Mouse (Mus musculus) thymus, adult 2 months (tissue): ENCODE results near the gene Zfp330. TPM values are rescaled to one million over a fixed set of nuclear protein-coding genes. Genes with fewer than 3 reads are reported as not detected.

Experiments
- DNase-seq: peaks from one replicate; pipeline ENCODE4 v3.0.0; 2021
- H3K27ac ChIP-seq: fragments of 200-500 bp; 2 replicates; pipeline ENCODE4 v1.5.1; 2012; ENCODE audit warnings: low read length, control low read depth; ENCODE audit not compliant: control insufficient read depth, insufficient read depth
- H3K27me3 ChIP-seq: fragments of 200-500 bp; 2 replicates; pipeline ENCODE4 v1.6.1; 2012; ENCODE audit warnings: mild to moderate bottlenecking, low read length, moderate library complexity, mixed read lengths; ENCODE audit not compliant: control insufficient read depth, insufficient read depth
- H3K36me3 ChIP-seq: fragments of 200-500 bp; 2 replicates; pipeline ENCODE4 v1.6.1; 2012; ENCODE audit warnings: mild to moderate bottlenecking, low read length, moderate library complexity; ENCODE audit not compliant: control insufficient read depth, insufficient read depth
- H3K4me1 ChIP-seq: fragments of 200-500 bp; replicated peaks from 2 replicates; pipeline ENCODE4 v1.6.1; 2012; ENCODE audit warnings: low read length; ENCODE audit not compliant: control insufficient read depth, insufficient read depth
- H3K4me3 ChIP-seq: fragments of 200-500 bp; 2 replicates; pipeline ENCODE4 v1.5.1; 2012; ENCODE audit warnings: mild to moderate bottlenecking, low read length, control low read depth, moderate library complexity; ENCODE audit not compliant: control insufficient read depth, insufficient read depth
- CTCF ChIP-seq: fragments of 200-500 bp; IDR thresholded peaks from 2 replicates; pipeline ENCODE4 v1.5.1; 2012; ENCODE audit warnings: mild to moderate bottlenecking, control low read depth, low read length, moderate library complexity, borderline replicate concordance; ENCODE audit not compliant: control insufficient read depth, poor library complexity, insufficient read depth; ENCODE audit errors: extremely low read depth
- POLR2A ChIP-seq: fragments of 200-500 bp; IDR thresholded peaks from 2 replicates; pipeline ENCODE4 v1.6.1; 2012; ENCODE audit warnings: mild to moderate bottlenecking, low read length, control low read depth, moderate library complexity; ENCODE audit not compliant: control insufficient read depth, poor library complexity, insufficient read depth; ENCODE audit errors: extremely low read depth
- WGBS: fragments of 180-500 bp; shearing (Covaris S2); methylation state at CpG from one replicate; pipeline ENCODE4 v1.1.7; 2018; 5-methylcytosine and 5-hydroxymethylcytosine counted together
- polyA plus RNA-seq: library from polyadenylated mRNA; depleted of rRNA; stranded (reverse); fragments of >200 nt; gene quantifications from 2 replicates; pipeline ENCODE4 v1.2.3, GENCODE M21; 2012; rRNA removed

Zfp330 gene
- 23.0 and 30.6 TPM in 2 replicates for polyA plus RNA-seq

GRCm38 (mm10) chr8:82774093-82774422, at the start of gene Zfp330:
Gene Zfp330 (minus strand): TSS chr8:82774160.
- peak; percentile 95 for DNase-seq
- under 1% methylated on average over 16 of the region's 16 CpGs for WGBS

DNA sequence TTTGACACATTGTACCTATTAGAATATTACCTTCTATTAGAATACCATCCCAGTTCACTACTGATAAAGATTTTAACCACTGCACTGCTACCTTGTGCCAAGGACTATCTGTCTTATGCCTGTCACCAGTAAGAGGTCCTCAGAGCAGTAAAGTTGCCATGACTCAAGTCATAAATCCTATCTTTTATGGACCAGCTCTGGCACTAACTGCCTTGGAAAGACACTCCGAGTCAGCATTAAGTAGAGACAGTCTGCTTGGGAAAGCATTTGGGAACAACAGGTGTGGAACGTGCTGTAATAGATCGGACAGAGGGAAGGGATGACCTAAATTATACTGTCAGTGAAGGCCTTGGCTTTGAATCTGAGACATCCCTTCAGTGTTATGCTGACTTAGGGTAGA, 4.0 kb upstream of the Zfp330 start:
- Histone ChIP-seq H3K27me3 (no peaks in the 10 kb centered on the region), H3K36me3 (no peaks in the 10 kb centered on the region), H3K4me1 (peaks cover 2% of the 10 kb centered on the region), H3K4me3 (no peak overlapping the region), H3K27ac (no peak overlapping the region)
- WGBS = 86% methylated on average over 3 of the region's 3 CpGs
- TF ChIP-seq CTCF (no peak), POLR2A (no peak)
- no peak for DNase-seq

More at GRCm38 (mm10) chr8:82774093-82774422, at the start of gene Zfp330:
- TF ChIP-seq CTCF (peak; percentile 64; the same call in 1 of the 2 replicates), POLR2A (peak; percentile 95)
- H3K4me3 ChIP-seq = peak within 1 kb of the TSS; percentile 75
- no peaks in the 10 kb centered on the region for H3K27me3 ChIP-seq
- H3K4me1 ChIP-seq = peaks cover 2% of the 10 kb centered on the region
- peak within 1 kb of the TSS; percentile 65 for H3K27ac ChIP-seq
- H3K36me3 ChIP-seq = peaks cover 25% of the 10 kb centered on the region

GRCm38 (mm10) chr8:82777406-82777805, 3.4 kb upstream of the Zfp330 start:
- no peak for DNase-seq
- H3K36me3 ChIP-seq = peaks cover under 1% of the 10 kb centered on the region; the same call in 1 of the 2 replicates
- no peak overlapping the region for H3K27ac ChIP-seq
- WGBS = 93% methylated on average over 3 of the region's 3 CpGs
- peaks cover 2% of the 10 kb centered on the region for H3K4me1 ChIP-seq
- TF ChIP-seq POLR2A (no peak), CTCF (no peak)
- H3K27me3 ChIP-seq = no peaks in the 10 kb centered on the region
- no peak overlapping the region for H3K4me3 ChIP-seq

DNA sequence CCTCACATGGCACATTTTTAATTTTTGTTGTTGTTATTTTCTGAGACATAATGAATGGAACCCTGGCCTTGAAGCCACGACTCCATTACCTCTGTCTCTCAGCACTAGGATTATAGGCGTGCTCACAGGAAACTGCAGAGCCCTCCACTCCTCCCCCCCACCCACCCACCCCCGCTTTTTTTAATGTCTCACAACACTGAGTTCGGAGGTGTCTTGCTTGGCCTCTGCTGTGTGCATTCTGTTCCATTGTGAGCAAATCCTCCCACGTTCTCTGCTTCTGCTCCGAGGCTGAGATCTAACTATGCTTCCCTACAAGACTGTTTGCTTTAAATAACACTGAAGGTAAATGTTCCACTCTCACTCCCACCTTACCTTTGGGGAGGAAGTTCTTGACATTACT, 522 bp upstream of the Zfp330 start:
- Histone ChIP-seq H3K4me3 (no peak overlapping the region), H3K27me3 (no peaks in the 10 kb centered on the region), H3K36me3 (peaks cover 25% of the 10 kb centered on the region), H3K4me1 (peaks cover 2% of the 10 kb centered on the region), H3K27ac (peak overlapping the region; percentile 40; the same call in 1 of the 2 replicates)
- 30% methylated on average over 6 of the region's 6 CpGs for WGBS
- TF ChIP-seq CTCF (no peak), POLR2A (no peak)
- DNase-seq = peak; percentile 30

DNA sequence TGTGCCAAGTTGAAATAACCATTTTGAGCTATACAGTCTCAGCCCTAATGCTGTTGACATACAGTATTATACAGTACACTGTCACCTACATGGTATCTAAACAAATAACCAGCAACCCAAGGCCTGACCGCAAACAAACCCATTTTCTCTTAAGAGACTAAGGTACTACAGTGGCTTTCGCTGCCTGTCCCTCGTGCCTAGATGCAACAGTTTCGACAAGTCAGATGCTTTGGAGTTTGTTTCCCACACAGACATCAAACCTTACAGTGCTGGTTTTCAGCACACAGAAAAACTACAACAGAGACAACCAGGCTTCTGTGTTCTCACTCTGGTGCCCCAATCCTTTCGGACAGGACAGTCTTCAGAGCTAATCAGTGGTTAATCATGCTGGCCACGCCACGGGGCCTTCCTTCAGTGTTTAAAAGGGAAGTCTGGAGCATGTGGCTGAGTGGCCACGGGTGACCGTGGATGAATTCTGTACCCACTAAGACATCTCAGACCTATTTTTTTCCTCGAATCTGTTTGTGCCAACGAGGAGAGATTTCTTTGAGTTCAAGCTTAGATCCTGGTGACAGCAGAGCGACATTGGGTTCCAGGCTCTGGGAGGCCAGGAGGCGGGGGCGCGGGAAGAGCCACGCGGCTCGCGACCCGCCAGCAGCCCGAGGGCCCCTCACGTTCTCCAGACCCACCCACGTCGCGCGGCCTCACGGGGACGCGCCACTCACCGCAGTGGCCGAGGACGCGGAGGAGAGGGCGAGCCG, 448 bp downstream of the Zfp330 start:
- H3K4me1 ChIP-seq = peaks cover 2% of the 10 kb centered on the region
- no peaks in the 10 kb centered on the region for H3K27me3 ChIP-seq
- 2% methylated on average over 35 of the region's 35 CpGs for WGBS
- DNase-seq = no peak
- TF ChIP-seq POLR2A (no peak), CTCF (no peak)
- H3K36me3 ChIP-seq = peaks cover 30% of the 10 kb centered on the region
- peak overlapping the region; percentile 2; the same call in 1 of the 2 replicates for H3K27ac ChIP-seq
- peak overlapping the region; percentile 75 for H3K4me3 ChIP-seq

DNA sequence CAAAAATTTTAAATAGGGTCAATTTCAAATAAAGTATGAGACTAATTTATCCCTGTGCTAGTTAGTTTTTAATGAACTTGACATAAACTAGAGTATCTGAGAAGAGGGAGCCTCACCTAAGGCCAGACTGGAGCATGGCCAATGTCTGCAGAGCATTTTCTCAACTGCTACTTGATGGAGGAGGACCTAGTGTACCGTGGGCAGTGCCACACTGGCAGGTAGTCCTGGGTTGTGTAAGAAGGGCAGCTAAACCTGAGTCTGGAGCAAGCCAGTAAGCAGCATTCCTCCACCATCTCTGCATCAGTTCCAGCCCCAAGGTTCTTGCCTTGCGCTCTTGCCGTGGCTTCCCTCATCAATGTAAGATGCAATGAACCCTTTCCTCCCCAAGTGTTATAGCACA, 3.1 kb downstream of the Zfp330 start:
- TF ChIP-seq POLR2A = no peak
- Histone ChIP-seq H3K4me3 (no peak overlapping the region), H3K27ac (no peak overlapping the region), H3K27me3 (no peaks in the 10 kb centered on the region), H3K4me1 (peaks cover 2% of the 10 kb centered on the region), H3K36me3 (peaks cover 51% of the 10 kb centered on the region)
- no peak for DNase-seq
- WGBS = 98% methylated on average over 3 of the region's 3 CpGs

DNA sequence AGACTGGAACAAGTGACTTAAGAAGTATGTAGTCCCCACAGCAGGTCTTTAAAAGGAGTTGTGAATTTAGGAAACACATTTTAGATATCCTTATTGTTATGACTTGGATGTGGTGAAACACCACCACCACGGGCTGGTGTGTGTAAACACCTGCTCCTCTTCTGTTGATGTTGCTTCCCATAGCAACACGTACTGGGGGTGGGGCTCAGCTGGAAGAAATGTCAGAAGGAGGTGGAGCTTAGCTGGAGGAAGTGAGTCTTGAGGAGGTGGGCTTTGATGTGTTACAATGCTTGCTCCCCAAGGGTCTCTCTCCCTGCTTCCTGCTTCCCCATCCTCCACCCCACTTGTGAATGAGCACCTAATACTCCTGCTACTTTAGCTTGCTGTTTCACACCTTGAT, 14.9 kb downstream of the Zfp330 start:
- TF ChIP-seq POLR2A = no peak
- no peak for TF ChIP-seq CTCF
- peak; percentile 76 for DNase-seq
- Histone ChIP-seq H3K27me3 (no peaks in the 10 kb centered on the region), H3K4me1 (peaks cover 4% of the 10 kb centered on the region), H3K4me3 (no peak overlapping the region), H3K36me3 (peaks cover 14% of the 10 kb centered on the region), H3K27ac (no peak overlapping the region; the same call in 1 of the 2 replicates)
- WGBS = 2% methylated on average over 2 of the region's 2 CpGs
